Mouse (Mus musculus): ENCODE measurements around the gene Foxred1. TPM values are rescaled to one million over a fixed set of nuclear protein-coding genes. Genes with fewer than 3 reads are reported as not detected.

The Foxred1 gene
- polyA plus RNA-seq, 1 experiment from 2014 or later, result 53.4 TPM

- Histone ChIP-seq H3K36me3 (ENCODE audit: control insufficient read depth, insufficient read depth) (no peaks in the 10 kb centered on the region), H3K9ac (replicated peaks; ENCODE audit: low read depth, low read length) (peak overlapping the region; percentile 79), H3K4me3 (replicated peaks; ENCODE audit: low read length) (peak overlapping the region; percentile 70), H3K4me2 (ENCODE audit: low read length) (peak overlapping the region; percentile 87), H3K4me1 (replicated peaks; ENCODE audit: control insufficient read depth, insufficient read depth, low read length) (peaks cover 9% of the 10 kb centered on the region), H3K9me3 (ENCODE audit: control insufficient read depth, low read length) (no peaks in the 10 kb centered on the region), H3K27me3 (replicated peaks; ENCODE audit: control insufficient read depth, insufficient read depth, low read length) (no peaks in the 10 kb centered on the region), H3K27ac (ENCODE audit: low read length) (peak overlapping the region; percentile 96)
- ATAC-seq, result peak; percentile 39; the same call in 1 of the 2 replicates
- WGBS, result 43% methylated on average over 14 of the region's 14 CpGs
These were observed 34.7 kb downstream of the Foxred1 start for GRCm38 (mm10) chr9:35176124-35176659.

- Histone ChIP-seq H3K9ac (replicated peaks; ENCODE audit: low read depth, low read length) (peak within 1 kb of the TSS; percentile 79), H3K9me3 (ENCODE audit: control insufficient read depth, low read length) (no peaks in the 10 kb centered on the region), H3K27me3 (replicated peaks; ENCODE audit: control insufficient read depth, insufficient read depth, low read length) (no peaks in the 10 kb centered on the region), H3K36me3 (ENCODE audit: control insufficient read depth, insufficient read depth) (no peaks in the 10 kb centered on the region), H3K27ac (ENCODE audit: low read length) (peak within 1 kb of the TSS; percentile 96), H3K4me1 (replicated peaks; ENCODE audit: control insufficient read depth, insufficient read depth, low read length) (peaks cover 9% of the 10 kb centered on the region), H3K4me2 (ENCODE audit: low read length) (peak within 1 kb of the TSS; percentile 87), H3K4me3 (replicated peaks; ENCODE audit: low read length) (peak within 1 kb of the TSS; percentile 70)
- WGBS, result under 1% methylated on average over 38 of the region's 38 CpGs
- peak; percentile 98 for ATAC-seq
These were observed 35.4 kb downstream of the Foxred1 start, which contains the start of gene Dcps for GRCm38 (mm10) chr9:35175251-35176123. Gene Dcps, minus strand, starts transcription at chr9:35176061.

GRCm38 (mm10) chr9:35173331-35173730, 37.5 kb downstream of the Foxred1 start:
- H3K9me3 ChIP-seq (ENCODE audit: control insufficient read depth, low read length), result no peaks in the 10 kb centered on the region
- H3K36me3 ChIP-seq (ENCODE audit: control insufficient read depth, insufficient read depth), result 0 out of 2 replicates have a peak, but pooled peaks cover 4% of the 10 kb centered on the region
- ATAC-seq, result no peak
- H3K27me3 ChIP-seq (replicated peaks; ENCODE audit: control insufficient read depth, insufficient read depth, low read length), result no peaks in the 10 kb centered on the region
- 97% methylated on average over 1 of the region's 1 CpGs for WGBS
- no peak overlapping the region for H3K4me2 ChIP-seq (ENCODE audit: low read length)
- H3K4me3 ChIP-seq (replicated peaks; ENCODE audit: low read length), result no peak overlapping the region
- peaks cover 9% of the 10 kb centered on the region for H3K4me1 ChIP-seq (replicated peaks; ENCODE audit: control insufficient read depth, insufficient read depth, low read length)
- no peak overlapping the region for H3K9ac ChIP-seq (replicated peaks; ENCODE audit: low read depth, low read length)
- H3K27ac ChIP-seq (ENCODE audit: low read length), result no peak overlapping the region

DNA sequence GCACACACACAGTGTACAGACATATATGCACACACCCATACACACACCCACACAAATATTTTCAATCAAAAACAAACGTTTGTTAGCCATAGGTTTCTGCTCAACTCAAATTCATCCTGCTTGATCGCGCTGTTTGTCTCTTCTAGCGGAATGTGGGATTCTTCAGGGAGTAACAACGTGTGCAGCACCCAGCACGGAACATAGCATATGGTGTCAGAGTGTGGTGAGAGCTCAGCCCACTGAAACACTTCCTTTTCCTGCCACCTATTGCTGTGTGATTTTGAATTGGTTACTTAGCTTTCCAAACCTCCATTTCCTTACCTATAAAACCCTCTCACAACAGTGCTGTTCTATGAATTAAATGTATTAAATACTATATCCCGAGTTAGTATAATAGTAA, 40.8 kb downstream of the Foxred1 start:
- Histone ChIP-seq H3K4me3 (replicated peaks; ENCODE audit: low read length) (no peak overlapping the region), H3K9ac (replicated peaks; ENCODE audit: low read depth, low read length) (no peak overlapping the region), H3K27me3 (replicated peaks; ENCODE audit: control insufficient read depth, insufficient read depth, low read length) (no peaks in the 10 kb centered on the region), H3K9me3 (ENCODE audit: control insufficient read depth, low read length) (no peaks in the 10 kb centered on the region), H3K4me1 (replicated peaks; ENCODE audit: control insufficient read depth, insufficient read depth, low read length) (peaks cover 15% of the 10 kb centered on the region), H3K36me3 (ENCODE audit: control insufficient read depth, insufficient read depth) (0 out of 2 replicates have a peak, but pooled peaks cover 4% of the 10 kb centered on the region), H3K27ac (ENCODE audit: low read length) (no peak overlapping the region), H3K4me2 (ENCODE audit: low read length) (no peak overlapping the region)
- no peak for ATAC-seq
- WGBS, result 91% methylated on average over 7 of the region's 7 CpGs

GRCm38 (mm10) chr9:35166798-35167635, 43.8 kb downstream of the Foxred1 start:
- Histone ChIP-seq H3K4me2 (ENCODE audit: low read length) (no peak overlapping the region), H3K9ac (replicated peaks; ENCODE audit: low read depth, low read length) (no peak overlapping the region), H3K36me3 (ENCODE audit: control insufficient read depth, insufficient read depth) (0 out of 2 replicates have a peak, but pooled peaks cover 4% of the 10 kb centered on the region), H3K4me1 (replicated peaks; ENCODE audit: control insufficient read depth, insufficient read depth, low read length) (peaks cover 10% of the 10 kb centered on the region), H3K9me3 (ENCODE audit: control insufficient read depth, low read length) (no peaks in the 10 kb centered on the region), H3K27me3 (replicated peaks; ENCODE audit: control insufficient read depth, insufficient read depth, low read length) (no peaks in the 10 kb centered on the region), H3K27ac (ENCODE audit: low read length) (no peak overlapping the region), H3K4me3 (replicated peaks; ENCODE audit: low read length) (no peak overlapping the region)
- 5% methylated on average over 9 of the region's 9 CpGs for WGBS
- ATAC-seq, result peak; percentile 65

DNA sequence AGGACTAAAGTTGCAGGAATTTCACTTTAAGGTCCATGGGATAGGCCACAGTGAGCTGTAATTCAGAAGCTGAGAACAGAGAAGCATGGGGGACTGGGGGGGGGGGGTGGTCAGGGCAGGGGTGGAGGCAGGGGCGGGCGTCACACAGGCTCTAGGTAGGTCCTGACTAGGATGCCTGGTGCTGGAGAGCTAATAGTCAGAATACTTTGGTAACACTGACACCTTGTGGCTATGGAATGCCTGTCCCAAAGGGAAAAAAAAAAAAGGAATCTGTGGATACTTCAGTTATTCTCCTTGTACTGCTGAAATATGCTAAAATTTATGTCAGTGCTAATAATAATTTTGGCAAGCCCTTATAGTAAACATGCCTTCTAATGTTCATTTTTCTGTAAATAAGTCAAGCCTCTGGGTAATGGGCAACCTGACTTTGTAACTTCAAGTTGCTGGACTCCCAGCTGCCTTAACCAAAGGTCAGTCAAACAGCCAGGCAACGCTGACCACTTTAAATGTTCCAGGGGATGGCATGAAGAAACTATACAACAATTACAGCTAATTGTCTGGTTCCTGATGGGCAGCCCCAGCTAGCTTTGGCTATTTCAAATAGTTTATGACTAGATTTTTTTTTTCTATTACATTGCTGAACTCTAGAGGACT, 44.6 kb downstream of the Foxred1 start:
- Histone ChIP-seq H3K4me2 (ENCODE audit: low read length) (no peak overlapping the region), H3K9ac (replicated peaks; ENCODE audit: low read depth, low read length) (no peak overlapping the region), H3K9me3 (ENCODE audit: control insufficient read depth, low read length) (no peaks in the 10 kb centered on the region), H3K36me3 (ENCODE audit: control insufficient read depth, insufficient read depth) (0 out of 2 replicates have a peak, but pooled peaks cover 4% of the 10 kb centered on the region), H3K27ac (ENCODE audit: low read length) (no peak overlapping the region), H3K4me1 (replicated peaks; ENCODE audit: control insufficient read depth, insufficient read depth, low read length) (peaks cover 10% of the 10 kb centered on the region), H3K4me3 (replicated peaks; ENCODE audit: low read length) (no peak overlapping the region), H3K27me3 (replicated peaks; ENCODE audit: control insufficient read depth, insufficient read depth, low read length) (no peaks in the 10 kb centered on the region)
- peak; percentile 62 for ATAC-seq
- 32% methylated on average over 3 of the region's 3 CpGs for WGBS

- 86% methylated on average over 5 of the region's 5 CpGs for WGBS
- ATAC-seq, result no peak
These were observed 46.5 kb downstream of the Foxred1 start for GRCm38 (mm10) chr9:35164142-35164874.

GRCm38 (mm10) chr9:35163011-35163690, 47.7 kb downstream of the Foxred1 start:
- H3K4me3 ChIP-seq (replicated peaks; ENCODE audit: low read length), result no peak overlapping the region
- 84% methylated on average over 11 of the region's 11 CpGs for WGBS

More at GRCm38 (mm10) chr9:35164142-35164874, 46.5 kb downstream of the Foxred1 start:
- peaks cover 10% of the 10 kb centered on the region for H3K4me1 ChIP-seq (replicated peaks; ENCODE audit: control insufficient read depth, insufficient read depth, low read length)
- H3K4me2 ChIP-seq (ENCODE audit: low read length), result no peak overlapping the region
- no peaks in the 10 kb centered on the region for H3K27me3 ChIP-seq (replicated peaks; ENCODE audit: control insufficient read depth, insufficient read depth, low read length)
- no peak overlapping the region for H3K27ac ChIP-seq (ENCODE audit: low read length)
- H3K36me3 ChIP-seq (ENCODE audit: control insufficient read depth, insufficient read depth), result no peaks in the 10 kb centered on the region
- no peak overlapping the region for H3K9ac ChIP-seq (replicated peaks; ENCODE audit: low read depth, low read length)
- H3K9me3 ChIP-seq (ENCODE audit: control insufficient read depth, low read length), result no peaks in the 10 kb centered on the region
- H3K4me3 ChIP-seq (replicated peaks; ENCODE audit: low read length), result no peak overlapping the region

More at GRCm38 (mm10) chr9:35163011-35163690, 47.7 kb downstream of the Foxred1 start:
- Histone ChIP-seq H3K36me3 (ENCODE audit: control insufficient read depth, insufficient read depth) (no peaks in the 10 kb centered on the region), H3K4me2 (ENCODE audit: low read length) (no peak overlapping the region), H3K9me3 (ENCODE audit: control insufficient read depth, low read length) (no peaks in the 10 kb centered on the region), H3K27ac (ENCODE audit: low read length) (no peak overlapping the region), H3K9ac (replicated peaks; ENCODE audit: low read depth, low read length) (no peak overlapping the region), H3K4me1 (replicated peaks; ENCODE audit: control insufficient read depth, insufficient read depth, low read length) (peaks cover 10% of the 10 kb centered on the region), H3K27me3 (replicated peaks; ENCODE audit: control insufficient read depth, insufficient read depth, low read length) (no peaks in the 10 kb centered on the region)
- ATAC-seq, result no peak
